Mouse (Mus musculus): Measurements from ENCODE around the gene Cbx7.

Cbx7 gene

DNA sequence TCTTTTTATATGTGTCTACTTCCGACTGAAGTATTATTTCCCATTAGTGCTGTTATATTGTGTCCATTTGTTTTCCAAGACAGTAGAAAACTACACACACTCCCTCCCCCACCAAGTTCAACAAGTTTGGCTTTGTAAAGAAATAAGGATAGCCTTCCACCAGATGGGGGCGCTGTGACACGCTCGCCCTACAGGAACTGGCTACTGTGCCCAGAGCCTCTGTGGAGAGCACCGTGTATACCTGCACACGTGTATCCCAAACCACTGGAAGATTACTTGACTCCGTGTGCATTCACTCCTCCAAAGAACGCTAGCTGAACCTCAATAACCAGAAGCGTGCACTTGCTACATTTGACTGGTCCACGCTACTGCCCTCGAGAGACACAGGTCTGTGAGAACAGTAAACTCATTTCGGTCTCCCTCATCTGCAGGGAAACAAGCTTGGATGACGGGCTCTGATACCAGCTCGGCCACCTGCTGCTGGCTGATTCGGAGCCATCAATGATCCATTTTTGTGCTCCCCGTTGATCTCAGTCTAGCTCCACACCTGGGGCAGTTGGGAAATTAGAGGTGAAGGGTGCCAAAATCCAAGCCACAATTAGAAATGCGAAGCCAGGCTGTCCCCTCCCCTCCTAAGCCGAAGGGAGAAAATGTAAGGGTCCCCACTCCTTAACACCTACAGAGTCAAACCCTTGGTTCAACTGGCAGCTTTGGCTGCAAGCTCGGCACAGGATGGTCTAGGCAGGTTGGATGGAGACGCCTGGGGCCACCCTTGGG, 79.3 kb downstream of the Cbx7 start, which contains the start of gene Apobec3:
Gene Apobec3, plus strand, starts transcription at position 224 of the 777 bp plus-strand sequence.
- peak; percentile 55 for DNase-seq

DNA sequence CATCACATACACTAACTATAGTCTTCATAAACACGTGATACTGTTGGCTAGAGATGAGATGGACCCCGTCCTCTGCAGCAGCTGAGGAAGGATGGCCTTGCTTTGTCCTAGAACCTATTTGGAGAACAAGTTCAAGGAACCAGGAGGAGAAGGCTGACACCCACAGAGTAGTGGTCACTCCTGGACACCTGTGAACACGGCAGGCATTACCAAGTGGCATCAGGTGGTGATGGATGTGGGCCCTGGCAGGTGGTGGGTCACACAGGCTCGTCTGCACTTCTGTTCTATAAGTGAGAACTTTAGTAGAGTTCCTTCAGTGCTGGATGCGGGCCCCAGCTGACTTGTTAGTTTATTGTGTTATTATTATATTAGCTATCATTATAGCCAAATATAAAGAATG, 86.1 kb downstream of the Cbx7 start:
- DNase-seq = peak; percentile 21

DNA sequence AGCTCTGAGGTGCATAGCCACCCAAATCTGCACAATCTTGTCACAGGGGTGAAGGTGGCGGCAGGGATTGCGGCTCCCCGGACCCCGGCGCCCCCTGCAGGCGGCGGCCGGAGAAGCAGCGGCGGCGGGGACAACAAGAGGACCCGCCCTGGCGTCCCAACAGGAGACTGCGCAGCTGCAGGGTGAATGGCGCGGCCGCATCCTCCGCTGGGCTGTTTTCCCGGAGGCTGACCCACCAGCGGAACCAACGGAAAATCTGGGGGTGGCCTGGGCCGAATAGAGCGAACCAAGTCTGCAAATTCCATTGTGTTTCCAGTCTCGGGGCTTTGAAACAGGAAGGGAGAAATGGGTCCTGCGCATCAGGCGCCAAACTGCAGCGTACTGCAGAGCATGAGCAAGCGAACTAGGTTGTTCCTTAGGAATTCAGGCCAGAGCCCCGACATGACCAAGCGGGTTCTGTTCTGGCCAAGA, 87.5 kb downstream of the Cbx7 start:
- peak; percentile 95 for DNase-seq

GRCm38 (mm10) chr15:79882623-79883267, 88.2 kb downstream of the Cbx7 start:
- DNase-seq = peak; percentile 69

DNA sequence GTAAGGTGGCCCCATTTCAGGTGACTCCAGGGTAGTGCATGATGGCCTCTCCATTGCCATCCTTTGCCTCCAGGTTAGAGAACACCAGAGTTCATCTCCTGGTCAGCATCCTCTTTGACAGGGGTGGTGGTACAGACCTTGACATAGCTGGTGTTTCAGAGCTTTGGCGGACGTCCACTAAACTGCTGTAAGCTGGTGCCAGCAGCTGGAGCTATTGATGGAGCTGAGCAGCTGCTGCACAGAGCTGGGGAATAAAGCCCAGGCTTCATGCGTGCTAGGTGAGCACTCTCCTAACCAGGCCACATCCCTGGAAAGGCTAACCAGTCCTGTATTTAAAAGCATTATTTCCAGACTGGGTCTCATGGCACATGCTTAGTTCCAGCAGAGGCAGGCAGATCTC, 90.4 kb downstream of the Cbx7 start:
- peak; percentile 26 for DNase-seq

DNA sequence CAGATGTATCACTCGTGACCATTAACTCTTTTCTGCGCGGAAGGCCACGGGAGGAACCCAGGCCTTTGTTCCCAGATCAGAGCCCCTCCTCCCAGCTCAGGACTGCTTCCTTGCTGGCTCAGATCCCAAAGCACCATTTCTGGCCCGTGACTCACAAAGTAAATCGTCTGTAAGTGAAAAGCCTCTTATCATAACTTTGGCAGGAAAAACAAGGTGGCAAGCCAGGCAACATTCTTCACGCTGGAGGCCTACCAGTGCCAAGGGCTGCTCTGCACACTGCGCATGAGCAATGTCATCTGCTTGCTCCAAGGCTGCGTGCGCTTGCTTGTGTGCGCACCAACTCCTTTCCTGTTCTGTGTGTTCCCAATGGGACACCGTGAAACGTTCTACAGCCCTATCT, 91.6 kb downstream of the Cbx7 start:
- peak; percentile 63 for DNase-seq

- DNase-seq = no peak
Observed at GRCm38 (mm10) chr15:79878725-79879136, 92.2 kb downstream of the Cbx7 start.

DNA sequence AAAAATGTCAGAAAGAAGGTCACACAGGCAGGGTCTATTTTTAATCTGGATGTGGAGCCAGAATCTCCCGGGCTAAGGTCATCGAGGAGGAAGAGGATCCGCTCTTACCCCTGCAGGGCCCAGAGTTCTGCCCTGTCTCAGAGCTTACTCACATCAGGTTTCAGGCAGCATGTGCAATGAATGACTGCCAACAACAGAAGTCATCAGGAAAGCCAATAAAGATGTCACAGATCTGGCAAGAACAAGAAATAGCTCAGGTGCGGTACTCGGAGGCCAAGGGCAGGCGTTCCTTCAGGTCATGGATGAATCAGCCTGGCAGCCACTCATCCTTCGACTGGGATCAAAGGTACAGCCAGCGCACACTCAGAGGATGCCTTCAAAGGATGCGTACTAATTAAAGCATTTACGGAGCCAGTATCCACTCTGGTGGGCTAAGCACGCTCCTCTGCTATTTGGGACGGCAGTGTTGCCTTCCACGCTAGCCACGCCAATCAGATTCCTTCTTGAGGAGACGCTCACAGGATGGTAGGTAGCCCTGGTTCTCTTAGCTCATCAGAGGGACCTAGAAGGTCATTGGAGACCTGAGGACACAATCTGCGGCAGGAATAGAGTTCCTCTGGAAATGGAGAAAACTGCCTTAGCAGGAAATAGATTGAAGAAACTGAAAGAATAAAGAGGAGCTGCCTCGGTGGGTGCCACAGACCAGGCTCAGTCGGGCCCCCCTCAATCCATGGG, 95.5 kb downstream of the Cbx7 start:
- DNase-seq = no peak

DNA sequence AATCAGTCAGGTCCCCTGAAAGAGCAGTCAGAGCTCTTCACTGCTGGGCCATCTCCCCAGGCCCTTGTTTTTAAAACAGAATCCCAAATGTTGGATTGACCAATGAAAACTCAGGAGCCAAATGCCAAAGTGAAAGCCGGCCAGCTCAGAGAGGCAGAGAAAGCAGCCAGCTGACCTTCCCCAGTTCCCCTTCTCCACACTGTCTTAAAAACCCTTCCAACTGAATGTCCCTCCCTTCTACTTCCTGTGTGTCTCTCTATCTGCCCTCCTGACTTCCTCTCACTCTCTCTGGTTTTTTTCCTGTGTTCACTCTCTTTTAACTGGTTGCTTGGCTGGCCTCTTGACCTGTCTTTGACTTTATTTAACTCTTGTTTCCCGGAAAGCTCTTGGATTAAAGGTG, 96.9 kb downstream of the Cbx7 start:
- no peak for DNase-seq

GRCm38 (mm10) chr15:79873545-79873944, 97.4 kb downstream of the Cbx7 start:
- DNase-seq = no peak

- DNase-seq = no peak
Observed at GRCm38 (mm10) chr15:79867260-79868002, 103.5 kb downstream of the Cbx7 start.
